Mouse (Mus musculus): ENCODE measurements around the gene AI413582. TPM values are rescaled to one million over a fixed set of nuclear protein-coding genes. Genes with fewer than 3 reads are reported as not detected.

Gene AI413582
- total RNA-seq, 2 experiments from 2014 or later: 31.0 to 46.0 TPM

- ATAC-seq (replicated peaks; ENCODE audit: poor library complexity): peak; percentile 32
Measured at GRCm38 (mm10) chr17:27557181-27557926, 8.2 kb downstream of the AI413582 start.

GRCm38 (mm10) chr17:27556315-27557011, 9.1 kb downstream of the AI413582 start, which contains the start of gene Hmga1:
TSS of gene Hmga1 (plus strand) at chr17:27556497.
- peak; percentile 42 for ATAC-seq (replicated peaks; ENCODE audit: poor library complexity)

GRCm38 (mm10) chr17:27555512-27556172, 9.9 kb downstream of the AI413582 start:
- ATAC-seq (replicated peaks; ENCODE audit: poor library complexity): peak; percentile 50

- peak; percentile 35 for ATAC-seq (replicated peaks; ENCODE audit: poor library complexity)
Measured at GRCm38 (mm10) chr17:27555075-27555511, 10.5 kb downstream of the AI413582 start.

- no peak for ATAC-seq (replicated peaks; ENCODE audit: poor library complexity)
Measured at GRCm38 (mm10) chr17:27554062-27554960, 11.2 kb downstream of the AI413582 start.

GRCm38 (mm10) chr17:27552215-27553201, 13.0 kb downstream of the AI413582 start:
- ATAC-seq (replicated peaks; ENCODE audit: poor library complexity): peak; percentile 7

- no peak for ATAC-seq (replicated peaks; ENCODE audit: poor library complexity)
Measured at GRCm38 (mm10) chr17:27551393-27551940, 14.1 kb downstream of the AI413582 start.

- no peak for ATAC-seq (replicated peaks; ENCODE audit: poor library complexity)
Measured at GRCm38 (mm10) chr17:27549234-27549633, 16.3 kb downstream of the AI413582 start.

GRCm38 (mm10) chr17:27547253-27547868, 18.2 kb downstream of the AI413582 start:
- peak; percentile 58 for ATAC-seq (replicated peaks; ENCODE audit: poor library complexity)

GRCm38 (mm10) chr17:27546574-27547085, 18.9 kb downstream of the AI413582 start:
- ATAC-seq (replicated peaks; ENCODE audit: poor library complexity): no peak

GRCm38 (mm10) chr17:27545991-27546390, 19.6 kb downstream of the AI413582 start:
- ATAC-seq (replicated peaks; ENCODE audit: poor library complexity): no peak

- no peak for ATAC-seq (replicated peaks; ENCODE audit: poor library complexity)
Measured at GRCm38 (mm10) chr17:27544551-27544950, 21.0 kb downstream of the AI413582 start.

- no peak for ATAC-seq (replicated peaks; ENCODE audit: poor library complexity)
Measured at GRCm38 (mm10) chr17:27541984-27542383, 23.6 kb downstream of the AI413582 start.

- no peak for ATAC-seq (replicated peaks; ENCODE audit: poor library complexity)
Measured at GRCm38 (mm10) chr17:27541261-27541660, 24.3 kb downstream of the AI413582 start.

GRCm38 (mm10) chr17:27534718-27535117, 30.8 kb downstream of the AI413582 start:
- peak; percentile 99 for ATAC-seq (replicated peaks; ENCODE audit: poor library complexity)

- no peak; the same call in 1 of the 2 replicates for ATAC-seq (replicated peaks; ENCODE audit: poor library complexity)
Measured at GRCm38 (mm10) chr17:27533354-27533753, 32.2 kb downstream of the AI413582 start.

- ATAC-seq (replicated peaks; ENCODE audit: poor library complexity): no peak
Measured at GRCm38 (mm10) chr17:27532095-27532494, 33.5 kb downstream of the AI413582 start.

- ATAC-seq (replicated peaks; ENCODE audit: poor library complexity): no peak
Measured at GRCm38 (mm10) chr17:27528767-27529166, 36.8 kb downstream of the AI413582 start.
